Mouse (Mus musculus) limb, embryonic 11.5 days (tissue): ENCODE data around the gene Rbp4. TPM values are rescaled to one million over a fixed set of nuclear protein-coding genes. Genes with fewer than 3 reads are reported as not detected.

Experiments
- ATAC-seq: fragments of 200-750 bp; cut with Nextera tagmentation; 2 replicates; pipeline ENCODE4 v1.8.0; 2017; ENCODE audit warnings: low read depth; ENCODE audit not compliant: insufficient number of reproducible peaks, low FRiP score, low TSS enrichment
- DNase-seq: peaks from one replicate; pipeline ENCODE4 v3.0.0-alpha.2; 2015; ENCODE audit warnings: low spot score
- H3K27ac ChIP-seq: fragments of 300-500 bp; sonication (generic); replicated peaks from 2 replicates; pipeline ENCODE4 v1.5.1; 2014; ENCODE audit warnings: low read depth, mild to moderate bottlenecking, low read length
- H3K27me3 ChIP-seq: fragments of 300-500 bp; sonication (generic); 2 replicates; pipeline ENCODE4 v1.6.1; 2014; ENCODE audit warnings: mild to moderate bottlenecking, low read length, mixed read lengths; ENCODE audit not compliant: control insufficient read depth, insufficient read depth
- H3K36me3 ChIP-seq: fragments of 300-500 bp; sonication (generic); 2 replicates; pipeline ENCODE4 v1.6.1; 2014; ENCODE audit warnings: mild to moderate bottlenecking, low read length, moderate library complexity, mixed read lengths; ENCODE audit not compliant: control insufficient read depth, insufficient read depth
- H3K4me1 ChIP-seq: fragments of 300-500 bp; sonication (generic); 2 replicates; pipeline ENCODE4 v1.6.1; 2014; ENCODE audit warnings: low read length, mixed read lengths; ENCODE audit not compliant: control insufficient read depth, insufficient read depth
- H3K4me2 ChIP-seq: fragments of 300-500 bp; sonication (generic); 2 replicates; pipeline ENCODE4 v1.6.1; 2014; ENCODE audit warnings: low read depth, mild to moderate bottlenecking, moderate library complexity; ENCODE audit not compliant: severe bottlenecking
- H3K4me3 ChIP-seq: fragments of 300-500 bp; sonication (generic); 2 replicates; pipeline ENCODE4 v1.5.1; 2014; ENCODE audit warnings: low read depth, low read length
- H3K9ac ChIP-seq: fragments of 300-500 bp; sonication (generic); 2 replicates; pipeline ENCODE4 v1.6.1; 2014; ENCODE audit warnings: mild to moderate bottlenecking, low read length
- H3K9me3 ChIP-seq: fragments of 300-500 bp; sonication (generic); 2 replicates; pipeline ENCODE4 v1.6.1; 2016; ENCODE audit warnings: low read length; ENCODE audit not compliant: control insufficient read depth
- WGBS: fragments of 180-500 bp; shearing (Covaris S2); extraction: QIAGEN DNeasy Blood & Tissue Kit; methylation state at CpG from one replicate; pipeline ENCODE4 v1.1.7; 2014; 5-methylcytosine and 5-hydroxymethylcytosine counted together
- polyA plus RNA-seq: library from polyadenylated mRNA; unstranded; fragments of >200 nt; fragmentation: Nextera tagmentation; extraction: Ambion mirVana; gene quantifications from 2 replicates; pipeline ENCODE4 v1.2.1, GENCODE M21; 2014

Gene Rbp4
- polyA plus RNA-seq, 1 experiment from 2014 or later = 6.1 TPM

DNA sequence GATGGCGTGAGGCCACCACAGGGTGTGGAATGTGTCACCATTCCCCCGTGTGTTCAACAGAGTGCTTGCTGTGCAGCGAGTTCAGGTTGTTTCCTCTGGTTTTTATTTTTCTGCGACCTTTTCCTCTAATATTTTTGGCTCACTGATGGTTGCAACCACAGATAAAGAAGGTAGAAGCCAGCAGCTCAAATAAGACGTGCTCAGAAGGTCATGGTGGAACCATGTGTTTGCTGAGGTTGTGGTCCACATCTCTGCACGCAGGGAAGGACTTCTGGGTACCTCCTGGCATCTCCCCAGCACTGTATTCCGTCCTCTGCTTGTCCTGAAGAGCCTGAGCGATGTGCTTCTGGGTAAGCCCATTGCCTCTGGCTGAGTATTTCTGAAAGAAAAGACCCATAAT is 1.6 kb upstream of the Rbp4 start:
- no peak overlapping the region for H3K27ac ChIP-seq
- no peak overlapping the region for H3K9ac ChIP-seq
- ATAC-seq (no peak), DNase-seq (no peak)
- no peak overlapping the region for H3K4me3 ChIP-seq
- H3K36me3 ChIP-seq = no peaks in the 10 kb centered on the region
- H3K27me3 ChIP-seq = 0 out of 2 replicates have a peak, but pooled peaks cover 3% of the 10 kb centered on the region
- 68% methylated on average over 8 of the region's 8 CpGs for WGBS
- H3K4me1 ChIP-seq = no peaks in the 10 kb centered on the region
- no peaks in the 10 kb centered on the region for H3K9me3 ChIP-seq
- H3K4me2 ChIP-seq = no peak overlapping the region

GRCm38 (mm10) chr19:38124401-38125218 is 471 bp downstream of the Rbp4 start:
- H3K9me3 ChIP-seq = no peaks in the 10 kb centered on the region
- H3K36me3 ChIP-seq = no peaks in the 10 kb centered on the region
- H3K4me3 ChIP-seq = peak overlapping the region; percentile 52
- no peaks in the 10 kb centered on the region for H3K4me1 ChIP-seq
- no peak overlapping the region for H3K27ac ChIP-seq
- 0 out of 2 replicates have a peak, but pooled peaks cover 3% of the 10 kb centered on the region for H3K27me3 ChIP-seq
- H3K9ac ChIP-seq = peak overlapping the region; percentile 60
- WGBS = 1% methylated on average over 55 of the region's 77 CpGs
- peak overlapping the region; percentile 77 for H3K4me2 ChIP-seq
- peak; percentile 65 for ATAC-seq
- peak; percentile 71 for DNase-seq

DNA sequence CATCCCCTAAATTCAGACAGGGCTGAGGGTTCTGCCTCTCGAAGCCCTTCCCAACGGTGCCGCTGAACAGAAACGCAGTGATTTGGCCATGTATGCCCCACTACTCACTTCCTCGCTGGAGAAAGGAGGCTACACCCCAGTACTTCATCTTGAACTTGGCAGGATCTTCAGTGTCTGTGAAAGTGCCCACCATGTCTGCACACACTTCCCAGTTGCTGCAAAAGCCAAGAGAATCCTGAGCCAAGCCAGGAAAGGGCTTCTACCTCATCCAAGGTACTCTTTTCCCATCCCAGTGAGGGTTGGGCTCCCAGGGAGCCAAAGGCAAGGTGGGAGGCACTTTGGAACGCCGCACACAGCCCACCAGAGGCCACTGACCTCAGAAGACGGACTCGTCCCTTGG is 1.2 kb downstream of the Rbp4 start:
- 25% methylated on average over 9 of the region's 9 CpGs for WGBS
- ATAC-seq (peak; percentile 17; the same call in 1 of the 2 replicates), DNase-seq (no peak)
- Histone ChIP-seq H3K36me3 (no peaks in the 10 kb centered on the region), H3K9ac (peak overlapping the region; percentile 60; the same call in 1 of the 2 replicates), H3K4me3 (peak overlapping the region; percentile 52), H3K9me3 (no peaks in the 10 kb centered on the region), H3K4me2 (peak overlapping the region; percentile 77), H3K4me1 (no peaks in the 10 kb centered on the region), H3K27ac (no peak overlapping the region), H3K27me3 (0 out of 2 replicates have a peak, but pooled peaks cover 3% of the 10 kb centered on the region)

DNA sequence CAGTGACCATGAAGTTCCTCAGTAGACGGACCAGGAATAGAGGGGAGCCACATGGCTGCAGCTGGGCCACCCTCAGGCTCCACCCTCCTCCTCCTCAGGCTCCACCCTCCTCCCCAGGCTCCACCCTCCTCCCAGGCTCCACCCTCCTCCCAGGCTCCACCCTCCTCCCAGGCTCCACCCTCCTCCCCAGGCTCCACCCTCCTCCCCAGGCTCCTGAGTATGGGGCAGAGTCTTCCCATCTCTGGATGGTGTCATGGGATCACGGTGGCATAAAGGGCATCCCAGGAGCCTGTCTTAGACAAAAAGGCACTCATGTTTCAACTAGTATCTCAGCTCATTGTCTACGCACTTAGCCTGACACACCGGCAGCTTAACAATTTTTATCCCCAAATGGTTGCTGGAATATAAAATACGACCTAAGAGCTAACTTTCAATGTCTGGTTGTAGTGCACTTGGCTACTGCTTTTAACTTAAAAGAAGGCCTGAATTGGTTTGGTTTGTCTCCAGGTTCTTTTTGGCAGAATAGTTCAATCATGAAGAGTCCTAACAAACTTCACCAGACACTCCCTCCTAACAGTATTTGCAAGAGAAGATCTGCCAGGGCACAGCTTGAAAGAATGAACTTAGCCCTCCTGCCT is 4.8 kb downstream of the Rbp4 start:
- WGBS = 91% methylated on average over 5 of the region's 5 CpGs
- no peak for ATAC-seq
- H3K4me3 ChIP-seq = no peak overlapping the region

DNA sequence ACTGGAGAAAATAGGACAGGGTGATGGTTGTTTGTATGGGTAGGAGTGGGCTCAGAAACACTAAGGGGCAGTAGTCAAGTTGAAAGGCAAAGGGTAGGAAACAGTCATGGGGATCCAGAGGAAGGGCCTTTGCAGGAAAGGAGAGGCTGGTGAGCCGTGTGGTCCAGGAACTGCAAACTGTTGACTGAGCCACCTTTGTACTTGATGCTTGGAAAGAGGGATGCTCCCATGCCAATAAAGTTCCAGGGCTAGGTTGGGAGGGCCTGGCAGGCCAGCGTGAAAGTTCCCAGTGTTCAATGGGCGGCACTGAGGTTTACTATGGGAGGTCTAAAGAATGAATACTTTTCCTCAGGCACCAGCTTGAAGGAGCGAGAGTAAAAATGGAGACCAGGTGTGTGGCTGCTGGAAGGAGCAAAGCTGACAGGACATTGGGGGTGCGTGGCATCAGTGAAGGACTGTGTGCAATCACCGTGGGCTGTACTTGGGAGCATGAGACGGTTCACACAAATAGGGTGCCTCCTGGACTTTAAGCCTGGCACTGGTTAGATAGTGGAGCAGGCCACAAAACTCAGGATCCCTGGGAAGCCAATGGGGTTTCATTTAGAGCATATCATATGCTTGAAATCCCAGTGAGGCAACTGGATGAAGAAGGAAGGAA is 10.1 kb downstream of the Rbp4 start:
- Histone ChIP-seq H3K9me3 (no peaks in the 10 kb centered on the region), H3K27me3 (no peaks in the 10 kb centered on the region), H3K9ac (no peak overlapping the region), H3K4me1 (no peaks in the 10 kb centered on the region), H3K4me3 (no peak overlapping the region), H3K4me2 (no peak overlapping the region), H3K27ac (no peak overlapping the region), H3K36me3 (no peaks in the 10 kb centered on the region)
- DNase-seq (no peak), ATAC-seq (no peak)
- WGBS = 89% methylated on average over 7 of the region's 7 CpGs

More for the DNA sequence above, 4.8 kb downstream of the Rbp4 start:
- Histone ChIP-seq H3K9me3 (no peaks in the 10 kb centered on the region), H3K27me3 (0 out of 2 replicates have a peak, but pooled peaks cover 3% of the 10 kb centered on the region), H3K4me1 (no peaks in the 10 kb centered on the region), H3K9ac (no peak overlapping the region), H3K27ac (no peak overlapping the region), H3K36me3 (no peaks in the 10 kb centered on the region), H3K4me2 (no peak overlapping the region)
- no peak for DNase-seq

DNA sequence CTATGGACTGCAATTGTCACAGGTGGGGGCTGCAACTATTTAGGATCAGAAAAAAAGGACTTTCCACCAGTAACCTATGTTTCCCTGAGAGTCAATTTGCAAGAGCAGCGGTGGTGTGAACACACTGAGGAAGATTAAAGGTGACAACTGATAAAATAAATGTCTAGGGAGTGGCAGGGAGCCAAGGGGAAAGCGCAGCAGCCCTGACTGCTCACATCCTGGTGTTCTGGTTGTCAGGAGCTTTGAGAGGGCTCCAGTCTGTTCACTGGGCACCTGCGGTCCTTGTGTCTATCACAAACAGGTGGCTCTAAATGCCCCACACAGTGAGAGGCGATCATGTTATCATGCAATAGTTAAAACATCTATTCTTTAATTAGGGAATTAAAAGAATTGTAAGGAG is 12.5 kb downstream of the Rbp4 start:
- no peaks in the 10 kb centered on the region for H3K9me3 ChIP-seq
- H3K4me2 ChIP-seq = no peak overlapping the region
- ATAC-seq (no peak), DNase-seq (no peak)
- WGBS = 48% methylated on average over 4 of the region's 4 CpGs
- no peak overlapping the region for H3K9ac ChIP-seq
- H3K27me3 ChIP-seq = no peaks in the 10 kb centered on the region
- H3K4me3 ChIP-seq = no peak overlapping the region
- no peaks in the 10 kb centered on the region for H3K4me1 ChIP-seq
- H3K27ac ChIP-seq = no peak overlapping the region
- no peaks in the 10 kb centered on the region for H3K36me3 ChIP-seq

GRCm38 (mm10) chr19:38111056-38111455 is 14.0 kb downstream of the Rbp4 start:
- DNase-seq (no peak), ATAC-seq (no peak)
- no peak overlapping the region for H3K9ac ChIP-seq
- H3K27ac ChIP-seq = no peak overlapping the region
- H3K4me2 ChIP-seq = no peak overlapping the region
- no peaks in the 10 kb centered on the region for H3K36me3 ChIP-seq
- H3K4me3 ChIP-seq = no peak overlapping the region
- no peaks in the 10 kb centered on the region for H3K4me1 ChIP-seq
- H3K9me3 ChIP-seq = no peaks in the 10 kb centered on the region
- H3K27me3 ChIP-seq = no peaks in the 10 kb centered on the region
- WGBS = 78% methylated on average over 8 of the region's 8 CpGs

- no peaks in the 10 kb centered on the region for H3K9me3 ChIP-seq
- no peak overlapping the region for H3K4me3 ChIP-seq
- H3K4me1 ChIP-seq = no peaks in the 10 kb centered on the region
- no peaks in the 10 kb centered on the region for H3K36me3 ChIP-seq
- H3K9ac ChIP-seq = no peak overlapping the region
- ATAC-seq (no peak), DNase-seq (no peak)
- WGBS = 93% methylated on average over 15 of the region's 15 CpGs
- H3K4me2 ChIP-seq = no peak overlapping the region
- H3K27ac ChIP-seq = no peak overlapping the region
- H3K27me3 ChIP-seq = no peaks in the 10 kb centered on the region
These were observed 15.4 kb downstream of the Rbp4 start for GRCm38 (mm10) chr19:38109506-38110242.
